Mouse (Mus musculus): ENCODE results near the gene Gm10722.
"Not testable (repeated sequence)": the region's sequence is repeated elsewhere in the genome, so short reads cannot be mapped to it uniquely, and the experiment has no call there.

Gm10722 gene

DNA sequence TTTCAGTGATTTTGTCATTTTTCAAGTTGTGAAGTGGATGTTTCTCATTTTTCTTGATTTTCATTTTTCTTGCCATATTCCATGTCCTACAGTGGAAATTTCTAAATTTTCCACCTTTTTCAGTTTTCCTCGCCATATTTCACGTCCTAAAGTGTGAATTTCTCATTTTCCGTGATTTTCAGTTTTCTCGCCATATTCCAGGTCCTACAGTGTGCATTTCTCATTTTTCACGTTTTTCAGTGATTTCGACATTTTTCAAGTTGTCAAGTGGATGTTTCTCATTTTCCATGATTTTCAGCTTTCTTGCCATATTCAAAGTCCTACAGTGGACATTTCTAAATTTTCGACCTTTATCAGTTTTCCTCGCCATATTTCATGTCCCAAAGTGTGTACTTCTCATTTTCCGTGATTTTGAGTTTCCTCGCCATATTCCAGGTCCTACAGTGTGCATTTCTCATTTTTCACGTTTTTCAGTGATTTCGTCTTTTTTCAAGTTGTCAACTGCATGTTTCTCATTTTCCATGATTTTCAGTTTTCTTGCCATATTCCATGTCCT is 24.3 kb downstream of the Gm10722 start, which contains the start of gene Gm10717:
Gm10717 (plus strand) TSS at position 506 of the 556 bp plus-strand sequence.
- ATAC-seq (ENCODE audit: insufficient number of reproducible peaks, low FRiP score, low TSS enrichment), result not testable (repeated sequence)

DNA sequence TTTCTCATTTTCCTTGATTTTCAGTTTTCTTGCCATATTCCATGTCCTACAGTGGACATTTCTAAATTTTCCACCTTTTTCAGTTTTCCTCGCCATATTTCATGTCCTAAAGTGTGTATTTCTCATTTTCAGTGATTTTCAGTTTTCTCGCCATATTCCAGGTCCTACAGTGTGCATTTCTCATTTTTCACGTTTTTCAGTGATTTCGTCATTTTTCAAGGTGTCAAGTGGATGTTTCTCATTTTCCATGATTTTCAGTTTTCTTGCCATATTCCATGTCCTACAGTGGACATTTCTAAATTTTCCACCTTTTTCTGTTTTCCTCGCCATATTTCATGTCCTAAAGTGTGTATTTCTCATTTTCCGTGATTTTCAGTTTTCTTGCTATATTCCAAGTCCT is 24.9 kb downstream of the Gm10722 start:
- ATAC-seq (ENCODE audit: insufficient number of reproducible peaks, low FRiP score, low TSS enrichment), result not testable (repeated sequence)

DNA sequence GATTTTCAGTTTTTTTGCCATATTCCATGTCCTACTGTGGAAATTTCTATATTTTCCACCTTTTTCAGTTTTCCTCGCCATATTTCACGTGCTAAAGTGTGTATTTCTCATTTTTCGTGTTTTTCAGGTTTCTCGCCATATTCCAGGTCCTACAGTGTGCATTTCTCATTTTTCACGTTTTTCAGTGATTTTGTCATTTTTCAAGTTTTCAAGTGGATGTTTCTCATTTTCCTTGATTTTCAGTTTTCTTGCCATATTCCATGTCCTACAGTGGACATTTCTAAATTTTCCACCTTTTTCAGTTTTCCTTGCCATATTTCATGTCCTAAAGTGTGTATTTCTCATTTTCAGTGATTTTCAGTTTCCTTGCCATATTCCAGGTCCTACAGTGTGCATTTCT is 25.4 kb downstream of the Gm10722 start:
- not testable (repeated sequence) for ATAC-seq (ENCODE audit: insufficient number of reproducible peaks, low FRiP score, low TSS enrichment)

DNA sequence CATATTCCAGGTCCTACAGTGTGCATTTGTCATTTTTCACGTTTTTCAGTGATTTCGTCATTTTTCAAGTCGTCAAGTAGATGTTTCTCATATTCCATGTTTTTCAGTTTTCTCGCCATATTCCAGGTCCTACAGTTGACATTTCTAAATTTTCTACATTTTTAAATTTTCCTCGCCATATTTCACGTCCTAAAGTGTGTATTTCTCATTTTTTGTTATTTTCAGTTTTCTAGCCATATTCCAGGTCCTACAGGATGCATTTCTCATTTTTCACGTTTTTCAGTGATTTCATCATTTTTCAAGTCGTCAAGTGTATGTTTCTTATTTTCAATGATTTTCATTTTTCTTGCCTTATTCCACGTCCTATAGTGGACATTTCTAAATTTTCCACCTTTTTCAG is 26.0 kb downstream of the Gm10722 start:
- not testable (repeated sequence) for ATAC-seq (ENCODE audit: insufficient number of reproducible peaks, low FRiP score, low TSS enrichment)

DNA sequence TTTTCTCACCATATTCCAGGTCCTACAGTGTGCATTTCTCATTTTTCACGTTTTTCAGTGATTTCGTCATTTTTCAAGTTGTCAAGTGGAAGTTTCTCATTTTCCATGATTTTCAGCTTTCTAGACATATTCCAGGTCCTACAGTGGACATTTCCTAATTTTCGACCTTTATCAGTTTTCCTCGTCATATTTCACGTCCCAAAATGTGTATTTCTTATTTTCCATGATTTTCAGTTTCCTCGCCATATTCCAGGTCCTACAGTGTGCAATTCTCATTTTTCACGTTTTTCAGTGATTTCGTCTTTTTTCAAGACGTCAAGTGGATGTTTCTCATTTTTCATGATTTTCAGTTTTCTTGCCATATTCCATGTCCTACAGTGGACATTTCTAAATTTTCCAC is 26.5 kb downstream of the Gm10722 start:
- not testable (repeated sequence) for ATAC-seq (ENCODE audit: insufficient number of reproducible peaks, low FRiP score, low TSS enrichment)

DNA sequence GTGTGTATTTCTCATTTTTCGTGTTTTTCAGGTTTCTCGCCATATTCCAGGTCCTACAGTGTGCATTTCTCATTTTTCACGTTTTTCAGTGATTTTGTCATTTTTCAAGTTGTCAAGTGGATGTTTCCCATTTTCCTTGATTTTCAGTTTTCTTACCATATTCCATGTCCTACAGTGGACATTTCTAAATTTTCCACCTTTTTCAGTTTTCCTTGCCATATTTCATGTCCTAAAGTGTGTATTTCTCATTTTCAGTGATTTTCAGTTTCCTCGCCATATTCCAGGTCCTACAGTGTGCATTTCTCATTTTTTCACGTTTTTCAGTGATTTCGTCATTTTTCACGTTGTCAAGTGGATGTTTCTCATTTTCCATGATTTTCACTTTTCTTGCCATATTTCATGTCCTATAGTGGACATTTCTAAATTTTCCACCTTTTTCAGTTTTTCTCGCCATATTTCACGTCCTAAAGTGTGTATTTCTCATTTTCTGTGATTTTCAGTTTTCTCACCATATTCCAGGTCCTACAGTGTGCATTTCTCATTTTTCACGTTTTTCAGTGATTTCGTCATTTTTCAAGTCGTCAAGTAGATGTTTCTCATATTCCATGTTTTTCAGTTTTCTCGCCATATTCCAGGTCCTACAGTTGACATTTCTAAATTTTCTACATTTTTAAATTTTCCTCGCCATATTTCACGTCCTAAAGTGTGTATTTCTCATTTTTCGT is 28.7 kb downstream of the Gm10722 start:
- ATAC-seq (ENCODE audit: insufficient number of reproducible peaks, low FRiP score, low TSS enrichment), result not testable (repeated sequence)

DNA sequence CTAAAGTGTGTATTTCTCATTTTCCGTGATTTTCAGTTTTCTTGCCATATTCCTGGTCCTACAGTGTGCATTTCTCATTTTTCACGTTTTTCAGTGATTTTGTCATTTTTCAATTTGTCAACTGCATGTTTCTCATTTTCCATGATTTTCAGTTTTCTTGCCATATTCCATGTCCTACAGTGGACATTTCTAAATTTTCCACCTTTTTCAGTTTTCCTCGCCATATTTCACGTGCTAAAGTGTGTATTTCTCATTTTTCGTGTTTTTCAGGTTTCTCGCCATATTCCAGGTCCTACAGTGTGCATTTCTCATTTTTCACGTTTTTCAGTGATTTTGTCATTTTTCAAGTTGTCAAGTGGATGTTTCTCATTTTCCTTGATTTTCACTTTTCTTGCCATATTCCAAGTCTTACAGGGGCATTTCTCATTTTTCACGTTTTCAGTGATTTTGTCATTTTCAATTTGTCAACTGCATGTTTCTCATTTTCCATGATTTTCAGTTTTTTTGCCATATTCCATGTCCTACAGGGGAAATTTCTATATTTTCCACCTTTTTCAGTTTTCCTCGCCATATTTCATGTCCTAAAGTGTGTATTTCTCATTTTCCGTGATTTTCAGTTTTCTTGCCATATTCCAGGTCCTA is 30.1 kb downstream of the Gm10722 start:
- not testable (repeated sequence) for ATAC-seq (ENCODE audit: insufficient number of reproducible peaks, low FRiP score, low TSS enrichment)

DNA sequence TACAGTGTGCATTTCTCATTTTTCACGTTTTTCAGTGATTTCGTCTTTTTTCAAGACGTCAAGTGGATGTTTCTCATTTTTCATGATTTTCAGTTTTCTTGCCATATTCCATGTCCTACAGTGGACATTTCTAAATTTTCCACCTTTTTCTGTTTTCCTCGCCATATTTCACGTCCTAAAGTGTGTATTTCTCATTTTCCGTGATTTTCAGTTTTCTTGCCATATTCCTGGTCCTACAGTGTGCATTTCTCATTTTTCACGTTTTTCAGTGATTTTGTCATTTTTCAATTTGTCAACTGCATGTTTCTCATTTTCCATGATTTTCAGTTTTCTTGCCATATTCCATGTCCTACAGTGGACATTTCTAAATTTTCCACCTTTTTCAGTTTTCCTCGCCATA is 33.6 kb downstream of the Gm10722 start, which contains the start of gene Gm17535:
Gm17535 (plus strand) TSS at position 301 of the 400 bp plus-strand sequence.
- not testable (repeated sequence) for ATAC-seq (ENCODE audit: insufficient number of reproducible peaks, low FRiP score, low TSS enrichment)

DNA sequence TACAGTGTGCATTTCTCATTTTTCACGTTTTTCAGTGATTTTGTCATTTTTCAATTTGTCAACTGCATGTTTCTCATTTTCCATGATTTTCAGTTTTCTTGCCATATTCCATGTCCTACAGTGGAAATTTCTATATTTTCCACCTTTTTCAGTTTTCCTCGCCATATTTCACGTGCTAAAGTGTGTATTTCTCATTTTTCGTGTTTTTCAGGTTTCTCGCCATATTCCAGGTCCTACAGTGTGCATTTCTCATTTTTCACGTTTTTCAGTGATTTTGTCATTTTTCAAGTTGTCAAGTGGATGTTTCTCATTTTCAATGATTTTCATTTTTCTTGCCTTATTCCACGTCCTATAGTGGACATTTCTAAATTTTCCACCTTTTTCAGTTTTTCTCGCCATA is 35.9 kb downstream of the Gm10722 start, which contains the start of gene Gm10715:
Gm10715 (plus strand) TSS at position 301 of the 400 bp plus-strand sequence.
- not testable (repeated sequence) for ATAC-seq (ENCODE audit: insufficient number of reproducible peaks, low FRiP score, low TSS enrichment)

DNA sequence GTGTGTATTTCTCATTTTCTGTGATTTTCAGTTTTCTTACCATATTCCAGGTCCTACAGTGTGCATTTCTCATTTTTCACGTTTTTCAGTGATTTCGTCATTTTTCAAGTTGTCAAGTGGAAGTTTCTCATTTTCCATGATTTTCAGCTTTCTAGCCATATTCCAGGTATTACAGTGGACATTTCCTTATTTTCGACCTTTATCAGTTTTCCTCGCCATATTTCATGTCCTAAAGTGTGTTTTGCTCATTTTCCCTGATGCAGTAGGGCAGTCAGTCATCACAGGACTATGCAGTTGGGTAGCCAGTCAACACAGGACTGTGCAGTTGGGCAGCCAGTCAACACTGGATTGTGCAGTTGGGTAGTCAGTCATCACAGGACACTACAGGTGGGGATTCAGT is 37.4 kb downstream of the Gm10722 start:
- ATAC-seq (ENCODE audit: insufficient number of reproducible peaks, low FRiP score, low TSS enrichment), result not testable (repeated sequence)
